Mouse (Mus musculus): ENCODE measurements around the gene Dcaf1.

Gene Dcaf1

GRCm38 (mm10) chr9:106908174-106908573 lies 86.5 kb downstream of the Dcaf1 start:
- DNase-seq = no peak

- no peak for DNase-seq
Measured at GRCm38 (mm10) chr9:106908715-106909114, 87.0 kb downstream of the Dcaf1 start.

- DNase-seq = no peak
Measured at GRCm38 (mm10) chr9:106911624-106912023, 90.0 kb downstream of the Dcaf1 start.

- DNase-seq = no peak
Measured at GRCm38 (mm10) chr9:106913759-106914158, 92.1 kb downstream of the Dcaf1 start.

GRCm38 (mm10) chr9:106914878-106915277 lies 93.2 kb downstream of the Dcaf1 start:
- no peak for DNase-seq
